ENCODE assay signal across 10 mouse cellular contexts in the genomic region with DNA sequence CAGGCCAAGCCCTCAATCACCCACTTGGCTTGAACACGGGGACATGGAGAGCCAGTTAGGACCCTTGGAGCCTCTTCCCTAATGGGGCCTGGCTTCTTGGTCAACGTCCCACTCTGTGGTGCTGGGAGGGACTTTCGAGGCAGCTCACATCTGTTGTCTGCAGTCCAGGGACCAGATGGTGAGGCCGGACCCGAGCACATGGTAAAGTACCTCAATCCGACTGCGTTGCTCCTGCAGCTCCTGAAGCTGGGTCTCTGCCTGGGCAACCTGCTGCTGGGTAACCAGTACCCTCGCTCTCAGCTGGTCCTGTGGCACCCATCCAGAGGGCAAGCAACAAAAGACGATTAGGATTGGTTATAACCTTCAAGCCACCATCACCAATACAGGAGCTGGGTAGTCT. TPM values are rescaled to one million over a fixed set of nuclear protein-coding genes. Genes with fewer than 3 reads are reported as not detected.
DNase-seq lines count a peak whose midpoint lies in the region; ATAC-seq and TF ChIP-seq lines count a peak whose summit lies in the region.
"Had no signal": no experiment of that assay in that cellular context is flagged by ENCODE, and none has a peak within 500 bp of the region (broad histone marks: within the 10 kb centered on the region; RNA-seq: fewer than 3 reads in every experiment).

No protein-coding gene starts in this region.

- ATAC-seq in liver, embryonic 11.5 days (replicated peaks; ENCODE audit: low FRiP score): no peak
- ATAC-seq in embryonic facial prominence, embryonic 13.5 days (ENCODE audit: insufficient number of reproducible peaks, insufficient read depth, low FRiP score, low TSS enrichment, low read depth): no peak
- ATAC-seq in limb, embryonic 14.5 days (ENCODE audit: low FRiP score, low read depth): no peak

- H3K27me3 ChIP-seq in liver, adult 2 months (ENCODE audit: control insufficient read depth, insufficient read depth, low read length): no peaks in the 10 kb centered on the region
- H3K27me3 ChIP-seq in liver, embryonic 11.5 days (replicated peaks; ENCODE audit: control insufficient read depth, insufficient read depth, low read length): no peaks in the 10 kb centered on the region
- no peaks in the 10 kb centered on the region for H3K27me3 ChIP-seq in embryonic facial prominence, embryonic 13.5 days
- no peaks in the 10 kb centered on the region for H3K27me3 ChIP-seq in limb, embryonic 14.5 days (ENCODE audit: control insufficient read depth, insufficient read depth, low read length)

- no peak for TF ChIP-seq POLR2A in liver, adult 2 months (IDR thresholded peaks at IDR 0.05; ENCODE audit: extremely low read depth, insufficient read depth, low read length)
- TF ChIP-seq POLR2A in limb, embryonic 14.5 days (IDR thresholded peaks at IDR 0.05; ENCODE audit: borderline replicate concordance, extremely low read depth, insufficient read depth, insufficient read length): no peak

- H3K4me2 ChIP-seq in liver, embryonic 11.5 days: no peak overlapping the region
- H3K4me2 ChIP-seq in embryonic facial prominence, embryonic 13.5 days: peak overlapping the region; percentile 53
- 0 out of 2 replicates have a peak overlapping the region, but pooled peaks have one; percentile 38 for H3K4me2 ChIP-seq in limb, embryonic 14.5 days (replicated peaks; ENCODE audit: low read depth, low read length, severe bottlenecking)

- no peak for DNase-seq in gastrocnemius, adult 2 months
- no peak for DNase-seq in gastrocnemius, postnatal 4 days (ENCODE audit: low spot score in 2 of 2)
- DNase-seq in liver, adult 2 months (ENCODE audit: extremely low read depth, low read depth, low spot score): no peak
- DNase-seq in liver, embryonic 11.5 days (ENCODE audit: low spot score): no peak
- no peak for DNase-seq in limb, embryonic 14.5 days (ENCODE audit: low spot score)
- no peak for DNase-seq in spleen, postnatal 4 days (ENCODE audit: low spot score in 2 of 2)
- no peak for DNase-seq in spleen, postnatal 36 days (ENCODE audit: low spot score in 2 of 2)
- DNase-seq: gastrocnemius, postnatal 10 days had no signal

- peaks cover 15% of the 10 kb centered on the region for H3K36me3 ChIP-seq in liver, adult 2 months (ENCODE audit: control insufficient read depth, insufficient read depth, low read length)
- peaks cover 19% of the 10 kb centered on the region for H3K36me3 ChIP-seq in liver, embryonic 11.5 days (ENCODE audit: control insufficient read depth, insufficient read depth, low read length)
- H3K36me3 ChIP-seq in embryonic facial prominence, embryonic 13.5 days: peaks cover 41% of the 10 kb centered on the region
- H3K36me3 ChIP-seq in limb, embryonic 14.5 days (ENCODE audit: control insufficient read depth, insufficient read depth, low read length): peaks cover 20% of the 10 kb centered on the region

- peaks cover 37% of the 10 kb centered on the region for H3K4me1 ChIP-seq in liver, adult 2 months (ENCODE audit: control insufficient read depth, insufficient read depth, low read length)
- H3K4me1 ChIP-seq in liver, embryonic 11.5 days (replicated peaks; ENCODE audit: control insufficient read depth, insufficient read depth, low read length): peaks cover 21% of the 10 kb centered on the region
- H3K4me1 ChIP-seq in embryonic facial prominence, embryonic 13.5 days: peaks cover 41% of the 10 kb centered on the region
- peaks cover 23% of the 10 kb centered on the region for H3K4me1 ChIP-seq in limb, embryonic 14.5 days (ENCODE audit: control insufficient read depth, insufficient read depth, low read length)

- H3K9ac ChIP-seq in liver, adult 2 months (ENCODE audit: low read depth, low read length): peak overlapping the region; percentile 37
- no peak overlapping the region for H3K9ac ChIP-seq in liver, embryonic 11.5 days (ENCODE audit: low read depth, low read length)
- peak overlapping the region; percentile 65; the same call in 1 of the 2 replicates for H3K9ac ChIP-seq in embryonic facial prominence, embryonic 13.5 days
- H3K9ac ChIP-seq in limb, embryonic 14.5 days (ENCODE audit: low read depth, low read length, severe bottlenecking): 0 out of 2 replicates have a peak overlapping the region, but pooled peaks have one; percentile 18

- peak overlapping the region; percentile 40 for H3K4me3 ChIP-seq in gastrocnemius, adult 2 months
- no peak overlapping the region for H3K4me3 ChIP-seq in liver, adult 2 months (ENCODE audit: insufficient read depth, low read depth, low read length)
- no peak overlapping the region for H3K4me3 ChIP-seq in liver, embryonic 11.5 days (ENCODE audit: low read depth, low read length)
- H3K4me3 ChIP-seq in embryonic facial prominence, embryonic 13.5 days: 0 out of 2 replicates have a peak overlapping the region, but pooled peaks have one; percentile 29
- H3K4me3 ChIP-seq in limb, embryonic 14.5 days (replicated peaks; ENCODE audit: low read length): no peak overlapping the region

- no peaks in the 10 kb centered on the region for H3K9me3 ChIP-seq in liver, embryonic 11.5 days (ENCODE audit: control insufficient read depth, low read length)
- H3K9me3 ChIP-seq in embryonic facial prominence, embryonic 13.5 days: no peaks in the 10 kb centered on the region
- H3K9me3 ChIP-seq in limb, embryonic 14.5 days (ENCODE audit: control insufficient read depth, low read length): no peaks in the 10 kb centered on the region

- intact Hi-C loops in gastrocnemius, adult 2 months (cut with DNase I): no loop called here

- H3K27ac ChIP-seq in gastrocnemius, adult 2 months: peak overlapping the region; percentile 57
- peak overlapping the region; percentile 6 for H3K27ac ChIP-seq in liver, adult 2 months (replicated peaks; ENCODE audit: insufficient read depth, low read depth, low read length)
- H3K27ac ChIP-seq in liver, embryonic 11.5 days (ENCODE audit: low read depth, low read length): no peak overlapping the region
- H3K27ac ChIP-seq in embryonic facial prominence, embryonic 13.5 days: peak overlapping the region; percentile 60; the same call in 1 of the 2 replicates
- H3K27ac ChIP-seq in limb, embryonic 14.5 days (replicated peaks; ENCODE audit: low read depth, low read length): no peak overlapping the region
- H3K27ac ChIP-seq: macrophage had no signal

- H3K79me2 ChIP-seq in liver, adult 2 months (ENCODE audit: control insufficient read depth, insufficient read depth, low read length): peaks cover 8% of the 10 kb centered on the region; the same call in 1 of the 2 replicates

- TF ChIP-seq CTCF in gastrocnemius, adult 2 months (IDR thresholded peaks at IDR 0.05): no peak
- no peak for TF ChIP-seq CTCF in liver, adult 2 months (IDR thresholded peaks at IDR 0.05; ENCODE audit: low read depth, low read length)

- 76% methylated on average over 9 of the region's 9 CpGs for WGBS in liver, adult 2 months
- WGBS in liver, embryonic 11.5 days: 89% methylated on average over 9 of the region's 9 CpGs
- 75% methylated on average over 9 of the region's 9 CpGs for WGBS in embryonic facial prominence, embryonic 13.5 days
- WGBS in limb, embryonic 14.5 days: 54% methylated on average over 9 of the region's 9 CpGs

RNA-seq across cellular contexts. Expression of gene Trim47, which starts 1.0 kb away (rescaled TPM):
- 10 to 100 TPM in 1 of 2 experiments, 1 to 10 TPM in 1; 6.0 to 12.2 TPM for total RNA-seq in gastrocnemius, adult 2 months (2021)
- total RNA-seq in gastrocnemius, postnatal 4 days (2021): 10 to 100 TPM; 48.1 to 48.8 TPM
- 2.9 and 6.6 TPM in 2 replicates for total RNA-seq in liver, adult 2 months (2014; rRNA removed)
- 4.2 and 4.6 TPM in 2 replicates for polyA plus RNA-seq in liver, adult 2 months (2012; rRNA removed)
- 6.3 and 6.6 TPM in 2 replicates for polyA plus RNA-seq in liver, embryonic 11.5 days (2014; fragmentation: Nextera tagmentation; extraction: Ambion mirVana)
- 8.6 and 9.4 TPM in 2 replicates for polyA plus RNA-seq in embryonic facial prominence, embryonic 13.5 days (2015; fragmentation: Nextera tagmentation; extraction: Ambion mirVana)
- 25.5 and 35.2 TPM in 2 replicates for polyA plus RNA-seq in limb, embryonic 14.5 days (2012; rRNA removed)
- 25.1 and 28.5 TPM in 2 replicates for polyA plus RNA-seq in limb, embryonic 14.5 days (2014; fragmentation: Nextera tagmentation; extraction: Ambion mirVana)

RNA-seq across cellular contexts. Expression of gene Trim65, which starts 2.9 kb away (rescaled TPM):
- total RNA-seq in gastrocnemius, adult 2 months (2021): 1 to 10 TPM; 4.2 to 6.6 TPM
- total RNA-seq in gastrocnemius, postnatal 4 days (2021): 1 to 10 TPM; 4.2 to 4.6 TPM
- 3.9 and 5.8 TPM in 2 replicates for total RNA-seq in liver, adult 2 months (2014; rRNA removed)
- polyA plus RNA-seq in liver, adult 2 months (2012; rRNA removed): 7.7 and 8.3 TPM in 2 replicates
- polyA plus RNA-seq in liver, embryonic 11.5 days (2014; fragmentation: Nextera tagmentation; extraction: Ambion mirVana): 3.1 and 3.5 TPM in 2 replicates
- polyA plus RNA-seq in embryonic facial prominence, embryonic 13.5 days (2015; fragmentation: Nextera tagmentation; extraction: Ambion mirVana): 2.8 and 3.2 TPM in 2 replicates
- polyA plus RNA-seq in limb, embryonic 14.5 days (2012; rRNA removed): 4.9 and 6.2 TPM in 2 replicates
- polyA plus RNA-seq in limb, embryonic 14.5 days (2014; fragmentation: Nextera tagmentation; extraction: Ambion mirVana): 3.1 and 4.1 TPM in 2 replicates

RNA-seq across cellular contexts. Expression of gene Mrpl38, which starts 10.7 kb away (rescaled TPM):
- total RNA-seq in gastrocnemius, adult 2 months (2021): 10 to 100 TPM; 47.5 to 61.5 TPM
- 10 to 100 TPM; 47.0 to 50.6 TPM for total RNA-seq in gastrocnemius, postnatal 4 days (2021)
- 26.4 and 40.2 TPM in 2 replicates for total RNA-seq in liver, adult 2 months (2014; rRNA removed)
- 63.7 and 77.7 TPM in 2 replicates for polyA plus RNA-seq in liver, adult 2 months (2012; rRNA removed)
- polyA plus RNA-seq in liver, embryonic 11.5 days (2014; fragmentation: Nextera tagmentation; extraction: Ambion mirVana): 121 and 126 TPM in 2 replicates
- polyA plus RNA-seq in embryonic facial prominence, embryonic 13.5 days (2015; fragmentation: Nextera tagmentation; extraction: Ambion mirVana): 75.2 and 80.0 TPM in 2 replicates
- 52.6 and 56.4 TPM in 2 replicates for polyA plus RNA-seq in limb, embryonic 14.5 days (2012; rRNA removed)
- polyA plus RNA-seq in limb, embryonic 14.5 days (2014; fragmentation: Nextera tagmentation; extraction: Ambion mirVana): 85.8 and 86.5 TPM in 2 replicates

RNA-seq across cellular contexts. Expression of gene Fbf1, which starts 40.0 kb away (rescaled TPM):
- total RNA-seq in gastrocnemius, adult 2 months (2021): 10 to 100 TPM; 10.5 to 11.5 TPM
- total RNA-seq in gastrocnemius, postnatal 4 days (2021): 10 to 100 TPM; 26.6 to 27.5 TPM
- total RNA-seq in liver, adult 2 months (2014; rRNA removed): 5.6 and 9.0 TPM in 2 replicates
- 3.6 and 4.5 TPM in 2 replicates for polyA plus RNA-seq in liver, adult 2 months (2012; rRNA removed)
- polyA plus RNA-seq in liver, embryonic 11.5 days (2014; fragmentation: Nextera tagmentation; extraction: Ambion mirVana): 20.1 and 23.3 TPM in 2 replicates
- polyA plus RNA-seq in embryonic facial prominence, embryonic 13.5 days (2015; fragmentation: Nextera tagmentation; extraction: Ambion mirVana): 49.5 and 60.3 TPM in 2 replicates
- polyA plus RNA-seq in limb, embryonic 14.5 days (2012; rRNA removed): 77.7 and 82.6 TPM in 2 replicates
- 26.4 and 34.8 TPM in 2 replicates for polyA plus RNA-seq in limb, embryonic 14.5 days (2014; fragmentation: Nextera tagmentation; extraction: Ambion mirVana)

RNA-seq across cellular contexts. Expression of gene Wbp2, which starts 41.2 kb away (rescaled TPM):
- 10 to 100 TPM; 77.2 to 81.8 TPM for total RNA-seq in gastrocnemius, adult 2 months (2021)
- 10 to 100 TPM; 63.0 to 63.4 TPM for total RNA-seq in gastrocnemius, postnatal 4 days (2021)
- total RNA-seq in liver, adult 2 months (2014; rRNA removed): 14.8 and 24.8 TPM in 2 replicates
- polyA plus RNA-seq in liver, adult 2 months (2012; rRNA removed): 166 and 179 TPM in 2 replicates
- 98.8 and 105 TPM in 2 replicates for polyA plus RNA-seq in liver, embryonic 11.5 days (2014; fragmentation: Nextera tagmentation; extraction: Ambion mirVana)
- 48.8 and 52.0 TPM in 2 replicates for polyA plus RNA-seq in embryonic facial prominence, embryonic 13.5 days (2015; fragmentation: Nextera tagmentation; extraction: Ambion mirVana)
- 58.6 and 76.2 TPM in 2 replicates for polyA plus RNA-seq in limb, embryonic 14.5 days (2012; rRNA removed)
- 56.8 and 57.7 TPM in 2 replicates for polyA plus RNA-seq in limb, embryonic 14.5 days (2014; fragmentation: Nextera tagmentation; extraction: Ambion mirVana)

Comparison
In these comparisons a context has a peak if more than half of its experiments do, and no peak if none do; other contexts are left out.
1. H3K27ac ChIP-seq: peak in gastrocnemius, adult 2 months (single experiment), liver, adult 2 months (single experiment) and embryonic facial prominence, embryonic 13.5 days (single experiment); none in liver, embryonic 11.5 days (single experiment) and limb, embryonic 14.5 days (single experiment).
2. H3K4me3 ChIP-seq: peak in gastrocnemius, adult 2 months (single experiment) and embryonic facial prominence, embryonic 13.5 days (single experiment); none in liver, adult 2 months (single experiment), liver, embryonic 11.5 days (single experiment) and limb, embryonic 14.5 days (single experiment).